Comparison of ENCODE assay signal across 12 mouse cellular contexts in the genomic region with DNA sequence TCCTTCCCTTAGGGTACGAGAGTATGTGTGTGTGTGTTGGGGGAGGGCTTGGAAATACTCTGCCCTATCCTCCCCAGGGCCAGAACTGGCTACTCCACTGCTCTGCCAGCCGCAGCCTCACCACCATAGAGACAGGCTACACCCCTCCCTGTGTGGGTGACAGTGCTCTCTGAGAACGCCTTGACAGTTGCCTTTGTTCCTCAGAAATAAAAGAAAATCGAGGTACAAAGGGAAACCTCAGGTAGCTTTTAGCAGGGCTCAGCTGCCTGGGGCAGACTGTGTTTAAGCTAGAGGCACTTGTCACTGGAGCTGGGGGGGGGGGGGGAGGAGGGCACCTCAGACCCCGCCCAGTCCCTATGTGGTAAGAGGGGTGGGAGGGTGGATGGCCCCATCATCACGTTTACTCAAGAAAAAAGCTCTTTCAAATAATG. TPM values are rescaled to one million over a fixed set of nuclear protein-coding genes. Genes with fewer than 3 reads are reported as not detected.
A peak's percentile ranks its signal among the peaks of the same experiment; 100 is the strongest.
DNase-seq lines count a peak whose midpoint lies in the region; ATAC-seq and TF ChIP-seq lines count a peak whose summit lies in the region.
"Had no signal": no experiment of that assay in that cellular context is flagged by ENCODE, and none has a peak within 500 bp of the region (broad histone marks: within the 10 kb centered on the region; RNA-seq: fewer than 3 reads in every experiment).

No protein-coding gene starts in this region.

- ATAC-seq in lung, embryonic 14.5 days (ENCODE audit: insufficient read depth), result peak; percentile 45; the same call in 1 of the 2 replicates
- ATAC-seq in embryonic facial prominence, embryonic 13.5 days (ENCODE audit: insufficient number of reproducible peaks, insufficient read depth, low FRiP score, low TSS enrichment, low read depth), result 0 out of 2 replicates have a peak, but pooled peaks have one; percentile 45
- ATAC-seq in limb, embryonic 12.5 days (ENCODE audit: insufficient number of reproducible peaks, insufficient read depth, low FRiP score, low TSS enrichment, low read depth), result no peak
- no peak for ATAC-seq in lung, postnatal 0 days
- ATAC-seq: Patski had no signal

- no peak overlapping the region for H3K4me2 ChIP-seq in lung, embryonic 14.5 days
- no peak overlapping the region for H3K4me2 ChIP-seq in embryonic facial prominence, embryonic 13.5 days
- peak overlapping the region; percentile 51 for H3K4me2 ChIP-seq in limb, embryonic 12.5 days
- no peak overlapping the region for H3K4me2 ChIP-seq in lung, postnatal 0 days (replicated peaks; ENCODE audit: low read depth, low read length)

- peak overlapping the region; percentile 51 for H3K27ac ChIP-seq in lung, embryonic 14.5 days (ENCODE audit: low read depth)
- peak overlapping the region; percentile 28; the same call in 1 of the 2 replicates for H3K27ac ChIP-seq in embryonic facial prominence, embryonic 13.5 days
- peak overlapping the region; percentile 93 for H3K27ac ChIP-seq in limb, embryonic 12.5 days
- no peak overlapping the region for H3K27ac ChIP-seq in lung, postnatal 0 days (ENCODE audit: low read length)
- H3K27ac ChIP-seq: liver, embryonic 13.5 days had no signal

- TF ChIP-seq EP300 in lung, postnatal 0 days (IDR thresholded peaks at IDR 0.05), result no peak

- DNase-seq in lung, embryonic 14.5 days, result no peak
- no peak for DNase-seq in lung, postnatal 10 days
- peak; percentile 88 for DNase-seq in thymus, postnatal 0 days (ENCODE audit: low spot score)
- no peak for DNase-seq in adrenal gland, postnatal 14 days
- no peak for DNase-seq in kidney, adult 11 months
- DNase-seq in lung, postnatal 0 days (ENCODE audit: low spot score), result no peak
- DNase-seq: liver, embryonic 13.5 days had no signal

- peaks cover 6% of the 10 kb centered on the region; the same call in 1 of the 2 replicates for H3K27me3 ChIP-seq in lung, embryonic 14.5 days (ENCODE audit: insufficient read depth, low read length)
- H3K27me3 ChIP-seq in embryonic facial prominence, embryonic 13.5 days, result peaks cover 14% of the 10 kb centered on the region
- peaks cover 14% of the 10 kb centered on the region for H3K27me3 ChIP-seq in limb, embryonic 12.5 days
- peaks cover 7% of the 10 kb centered on the region; the same call in 1 of the 2 replicates for H3K27me3 ChIP-seq in lung, postnatal 0 days (replicated peaks; ENCODE audit: insufficient read depth, low read length)
- H3K27me3 ChIP-seq: Patski had no signal

- no peak for TF ChIP-seq CTCF in lung, embryonic 14.5 days (IDR thresholded peaks at IDR 0.05; ENCODE audit: low read depth)
- TF ChIP-seq CTCF in lung, postnatal 0 days (IDR thresholded peaks at IDR 0.05), result no peak

- WGBS in lung, embryonic 14.5 days, result 24% methylated on average over 6 of the region's 6 CpGs
- WGBS in embryonic facial prominence, embryonic 13.5 days, result 6% methylated on average over 6 of the region's 6 CpGs
- 5% methylated on average over 6 of the region's 6 CpGs for WGBS in limb, embryonic 12.5 days
- 27% methylated on average over 5 of the region's 6 CpGs for WGBS in lung, postnatal 0 days

- no peaks in the 10 kb centered on the region for H3K36me3 ChIP-seq in lung, embryonic 14.5 days (ENCODE audit: insufficient read depth)
- no peaks in the 10 kb centered on the region for H3K36me3 ChIP-seq in embryonic facial prominence, embryonic 13.5 days
- no peaks in the 10 kb centered on the region for H3K36me3 ChIP-seq in limb, embryonic 12.5 days
- H3K36me3 ChIP-seq in lung, postnatal 0 days (ENCODE audit: insufficient read depth, low read length), result no peaks in the 10 kb centered on the region
- H3K36me3 ChIP-seq: liver, embryonic 13.5 days had no signal

- peaks cover 23% of the 10 kb centered on the region for H3K4me1 ChIP-seq in lung, embryonic 14.5 days (ENCODE audit: insufficient read depth)
- peaks cover 62% of the 10 kb centered on the region for H3K4me1 ChIP-seq in embryonic facial prominence, embryonic 13.5 days
- H3K4me1 ChIP-seq in limb, embryonic 12.5 days (replicated peaks), result peaks cover 64% of the 10 kb centered on the region
- no peaks in the 10 kb centered on the region for H3K4me1 ChIP-seq in lung, postnatal 0 days (ENCODE audit: insufficient read depth, low read depth, low read length)

- H3K9me3 ChIP-seq in lung, embryonic 14.5 days (ENCODE audit: low read depth, low read length), result no peaks in the 10 kb centered on the region
- no peaks in the 10 kb centered on the region for H3K9me3 ChIP-seq in embryonic facial prominence, embryonic 13.5 days
- no peaks in the 10 kb centered on the region for H3K9me3 ChIP-seq in limb, embryonic 12.5 days
- no peaks in the 10 kb centered on the region for H3K9me3 ChIP-seq in lung, postnatal 0 days (ENCODE audit: low read length)
- H3K9me3 ChIP-seq: liver, embryonic 13.5 days had no signal

- H3K9ac ChIP-seq in lung, embryonic 14.5 days, result no peak overlapping the region
- H3K9ac ChIP-seq in embryonic facial prominence, embryonic 13.5 days, result no peak overlapping the region
- H3K9ac ChIP-seq in limb, embryonic 12.5 days (replicated peaks), result peak overlapping the region; percentile 27; the same call in 1 of the 2 replicates
- no peak overlapping the region for H3K9ac ChIP-seq in lung, postnatal 0 days (replicated peaks; ENCODE audit: low read depth)
- H3K9ac ChIP-seq: liver, embryonic 13.5 days had no signal

- no peak overlapping the region for H3K4me3 ChIP-seq in lung, embryonic 14.5 days (ENCODE audit: low read depth, low read length)
- no peak overlapping the region for H3K4me3 ChIP-seq in embryonic facial prominence, embryonic 13.5 days
- no peak overlapping the region for H3K4me3 ChIP-seq in limb, embryonic 12.5 days (replicated peaks)
- no peak overlapping the region for H3K4me3 ChIP-seq in lung, postnatal 0 days (ENCODE audit: low read depth, low read length)
- H3K4me3 ChIP-seq: erythroblast, embryonic 14.5 days; liver, embryonic 13.5 days had no signal

RNA-seq across cellular contexts. Expression of a gene that starts 6.3 kb away (rescaled TPM):
- polyA plus RNA-seq in lung, embryonic 14.5 days (2014; fragmentation: Nextera tagmentation; extraction: Ambion mirVana), result not detected in 2 replicates
- 0.83 TPM in 1 of 2 replicates, not detected in the other for polyA plus RNA-seq in embryonic facial prominence, embryonic 13.5 days (2015; fragmentation: Nextera tagmentation; extraction: Ambion mirVana)
- 0.19 and 0.42 TPM in 2 replicates for polyA plus RNA-seq in limb, embryonic 12.5 days (2016; fragmentation: Nextera tagmentation; extraction: Ambion mirVana)
- polyA plus RNA-seq in thymus, postnatal 0 days (2015; fragmentation: Nextera tagmentation; extraction: Ambion mirVana), result 0.27 and 1.1 TPM in 2 replicates
- not detected in 2 replicates for total RNA-seq in adrenal gland, postnatal 14 days (2021)
- polyA plus RNA-seq in lung, postnatal 0 days (2015; fragmentation: Nextera tagmentation; extraction: Ambion mirVana), result 3.0 and 3.3 TPM in 2 replicates
- polyA plus RNA-seq: erythroblast, embryonic 14.5 days; liver, embryonic 13.5 days; small intestine, adult 2 months had no signal

RNA-seq across cellular contexts. Expression of a gene that starts 48.7 kb away (rescaled TPM):
- polyA plus RNA-seq in lung, embryonic 14.5 days (2014; fragmentation: Nextera tagmentation; extraction: Ambion mirVana), result 3.4 and 4.0 TPM in 2 replicates
- polyA plus RNA-seq in embryonic facial prominence, embryonic 13.5 days (2015; fragmentation: Nextera tagmentation; extraction: Ambion mirVana), result 11.5 and 14.3 TPM in 2 replicates
- polyA plus RNA-seq in limb, embryonic 12.5 days (2016; fragmentation: Nextera tagmentation; extraction: Ambion mirVana), result 37.5 and 49.0 TPM in 2 replicates
- polyA plus RNA-seq in thymus, postnatal 0 days (2015; fragmentation: Nextera tagmentation; extraction: Ambion mirVana), result 0.94 and 1.1 TPM in 2 replicates
- 0.96 and 1.3 TPM in 2 replicates for total RNA-seq in adrenal gland, postnatal 14 days (2021)
- polyA plus RNA-seq in lung, postnatal 0 days (2015; fragmentation: Nextera tagmentation; extraction: Ambion mirVana), result 0.32 and 0.41 TPM in 2 replicates
- polyA plus RNA-seq: erythroblast, embryonic 14.5 days had no signal

Comparison
In these comparisons a context has a peak if more than half of its experiments do, and no peak if none do; other contexts are left out.
1. ATAC-seq: peak in lung, embryonic 14.5 days (single experiment) and embryonic facial prominence, embryonic 13.5 days (single experiment); none in limb, embryonic 12.5 days (single experiment) and lung, postnatal 0 days (single experiment).